Mouse (Mus musculus): ENCODE measurements around the gene Taf1a.
A peak's percentile ranks its signal among the peaks of the same experiment; 100 is the strongest.

Taf1a gene

DNA sequence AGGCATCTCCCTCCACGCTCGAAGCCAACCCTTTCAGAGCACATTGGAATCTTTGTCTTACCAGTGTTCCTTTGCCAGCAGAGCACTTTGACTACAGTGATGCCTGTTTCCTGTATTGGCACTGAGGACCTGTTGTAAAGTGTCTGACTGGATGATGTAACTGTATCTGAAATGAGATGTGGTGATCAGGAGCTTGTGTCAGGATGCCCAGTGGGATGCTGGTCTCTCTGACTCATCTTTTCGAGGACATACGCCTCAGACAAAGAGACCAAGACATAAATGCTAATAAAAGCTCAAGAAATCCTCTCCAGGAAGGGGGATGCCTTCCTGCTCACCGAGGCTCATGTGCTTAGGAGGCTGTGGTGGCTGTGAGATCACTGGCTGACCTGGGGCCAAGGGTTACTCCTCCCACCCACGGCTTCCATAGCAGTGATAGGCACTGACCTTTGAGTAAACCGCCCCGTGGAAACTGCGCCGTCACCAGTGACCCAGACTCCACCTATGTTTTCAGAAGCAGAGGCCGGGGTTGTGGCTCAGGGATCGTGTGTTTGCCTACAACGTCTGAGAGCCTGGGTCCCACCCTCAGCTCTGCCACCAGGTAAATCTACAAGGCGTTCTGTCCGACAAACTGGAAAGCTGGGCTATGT lies 25.4 kb downstream of the Taf1a start:
- no peak for DNase-seq (ENCODE audit: low spot score)

DNA sequence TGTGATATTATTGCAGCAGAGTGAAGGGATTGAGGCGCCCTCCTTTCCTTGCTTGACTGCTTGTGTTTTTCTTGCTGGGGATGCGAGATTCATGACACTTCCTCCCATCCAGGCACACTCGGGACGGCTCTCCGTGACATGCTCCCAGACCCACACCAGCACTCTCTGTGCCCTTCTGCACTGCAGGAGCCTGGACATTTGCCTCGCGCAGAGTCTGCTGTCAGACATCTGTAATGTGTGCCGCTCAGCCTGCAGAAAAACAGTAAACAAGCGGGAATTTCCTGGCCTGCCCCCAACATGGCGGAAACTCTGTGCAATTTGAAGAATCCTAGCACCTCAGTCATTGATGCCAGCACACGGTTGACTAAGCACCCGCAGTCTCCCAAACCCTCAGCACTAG lies 29.1 kb downstream of the Taf1a start, which contains the start of gene Hhipl2:
Gene Hhipl2 (plus strand): TSS at position 343 of the 400 bp plus-strand sequence.
- DNase-seq (ENCODE audit: low spot score) = no peak

DNA sequence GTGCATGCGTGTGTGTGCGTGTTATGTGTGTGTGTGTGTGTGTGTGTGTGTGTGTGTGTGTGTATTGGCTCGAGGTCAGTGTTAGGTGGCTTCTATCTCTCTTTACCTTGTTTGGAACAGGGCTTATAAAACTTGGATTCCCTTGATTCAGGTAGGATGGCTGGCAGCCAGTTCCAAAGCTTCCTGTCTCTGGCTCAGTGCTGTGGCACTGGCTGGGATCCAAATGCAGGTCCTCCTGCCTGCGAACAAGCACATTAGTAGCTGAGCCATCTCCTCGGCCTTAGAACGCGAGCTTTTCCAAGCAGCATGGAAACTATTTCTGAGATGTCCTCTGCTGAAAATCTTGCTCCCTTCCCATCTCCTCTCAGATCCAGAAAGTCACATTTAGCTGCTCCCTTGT lies 31.0 kb downstream of the Taf1a start:
- no peak for DNase-seq (ENCODE audit: low spot score)

DNA sequence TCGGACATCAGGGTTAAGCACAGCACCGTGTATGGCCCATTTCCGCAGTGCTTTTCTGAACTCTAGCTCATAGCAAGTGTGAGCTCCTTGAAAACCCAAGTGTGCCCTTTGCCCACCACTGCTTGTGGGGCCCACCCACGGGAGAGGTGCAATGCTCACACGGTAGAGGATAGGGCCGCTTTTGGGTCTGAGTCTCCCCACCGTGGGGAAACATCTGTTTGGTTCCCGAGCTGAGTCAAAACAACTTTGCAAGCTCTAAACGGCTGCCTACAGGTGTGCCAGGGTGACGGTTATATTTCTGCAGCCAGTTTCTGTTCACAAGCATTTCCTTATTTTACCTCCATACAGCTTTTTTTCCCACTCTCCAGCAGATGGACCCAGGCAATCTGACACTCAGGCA lies 31.5 kb downstream of the Taf1a start:
- DNase-seq (ENCODE audit: low spot score) = no peak

DNA sequence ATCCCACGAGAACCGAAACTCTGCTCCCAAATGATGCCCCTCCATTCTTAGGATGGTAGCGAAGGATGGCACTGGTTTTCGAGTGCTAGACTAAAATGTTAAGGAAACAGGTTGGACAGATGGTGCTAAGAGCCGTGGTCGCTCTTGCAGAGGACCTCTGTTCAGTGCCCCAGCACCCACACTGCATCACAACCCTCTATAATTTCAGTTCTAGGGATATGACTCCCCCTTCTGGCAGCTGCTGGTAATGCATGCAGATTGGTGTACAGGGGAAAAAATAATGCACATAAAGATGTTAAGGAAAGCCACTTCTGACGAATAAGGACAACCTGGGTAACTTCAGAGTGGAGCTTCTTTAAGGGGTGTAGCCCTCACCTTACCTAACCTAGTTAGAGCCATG lies 35.3 kb downstream of the Taf1a start:
- DNase-seq (ENCODE audit: low spot score) = no peak

DNA sequence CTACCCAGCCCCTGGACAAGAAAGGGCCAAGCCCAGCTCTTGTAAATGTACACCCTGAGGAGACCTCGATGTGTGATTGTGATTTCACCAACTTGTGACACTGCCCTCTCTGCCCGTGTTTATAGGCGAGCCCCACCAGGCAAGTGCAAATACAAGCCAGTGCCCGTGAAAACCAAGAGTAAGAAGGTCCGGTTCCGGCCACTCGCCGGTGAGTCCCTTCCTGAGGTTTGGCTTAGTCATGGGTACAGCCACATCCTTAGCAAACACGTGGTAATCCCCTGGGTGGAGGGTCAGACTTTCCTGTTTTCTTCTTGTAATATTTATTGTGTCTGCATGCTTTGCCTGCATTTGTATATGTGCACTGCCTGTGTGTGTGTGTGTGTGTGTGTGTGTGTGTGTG lies 46.1 kb downstream of the Taf1a start:
- DNase-seq (ENCODE audit: low spot score) = no peak

DNA sequence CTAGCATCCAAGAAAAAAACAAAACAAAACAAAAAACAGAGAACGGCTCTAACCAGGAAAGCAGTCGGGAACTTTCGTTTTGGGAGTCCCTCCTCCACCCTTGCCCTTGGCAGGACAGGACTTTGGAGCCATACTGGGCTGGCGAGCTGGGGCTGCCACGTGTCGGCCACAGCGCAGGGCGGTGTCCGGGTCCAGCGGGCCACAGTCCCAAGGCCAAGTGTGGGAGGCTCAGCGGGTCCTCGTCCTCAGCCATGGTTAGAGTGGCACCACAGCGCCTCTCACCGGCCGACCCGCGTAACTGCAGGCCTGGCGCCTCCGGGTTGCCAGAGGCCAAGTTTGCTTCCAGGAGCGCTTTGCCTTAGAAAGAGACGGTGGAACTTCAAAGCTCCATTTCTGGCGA lies 50.3 kb downstream of the Taf1a start:
- DNase-seq (ENCODE audit: low spot score) = peak; percentile 23

DNA sequence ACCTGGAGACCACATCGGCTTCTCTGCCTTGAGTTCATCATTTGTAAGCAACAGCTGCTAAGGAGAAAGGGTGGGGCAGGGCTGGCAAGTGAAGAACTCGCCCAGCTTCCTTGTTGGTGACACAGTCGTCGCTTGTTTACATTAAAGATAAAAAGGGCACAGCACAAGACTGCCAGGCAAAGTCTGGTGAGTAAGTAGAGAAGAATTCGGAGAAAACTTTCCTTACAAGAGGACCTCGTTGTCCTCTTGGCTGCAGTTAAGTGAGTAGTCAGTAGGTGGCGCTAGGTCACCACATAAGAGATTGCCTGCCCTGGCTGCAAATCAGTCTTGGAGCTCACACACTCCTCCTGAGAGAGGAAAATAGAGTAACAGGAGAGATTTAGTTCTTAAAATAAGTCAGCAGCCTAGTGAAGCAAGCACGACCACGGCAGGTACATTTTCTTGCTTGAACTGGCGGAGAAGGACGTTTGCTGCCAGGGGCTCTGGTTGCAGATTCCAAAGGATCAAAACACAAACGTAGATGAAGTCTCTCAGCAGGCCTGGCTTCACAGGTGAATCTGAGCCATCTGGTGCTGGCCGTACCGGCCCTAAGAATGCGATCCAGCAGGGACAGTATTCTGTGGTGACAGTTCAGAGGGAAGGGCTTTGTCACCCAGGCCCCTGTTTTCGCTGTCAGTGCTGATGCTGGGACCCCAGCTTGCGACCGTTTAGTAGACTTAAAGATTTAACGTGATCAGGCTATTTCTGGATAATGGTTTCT lies 53.4 kb downstream of the Taf1a start:
- DNase-seq (ENCODE audit: low spot score) = peak; percentile 76

DNA sequence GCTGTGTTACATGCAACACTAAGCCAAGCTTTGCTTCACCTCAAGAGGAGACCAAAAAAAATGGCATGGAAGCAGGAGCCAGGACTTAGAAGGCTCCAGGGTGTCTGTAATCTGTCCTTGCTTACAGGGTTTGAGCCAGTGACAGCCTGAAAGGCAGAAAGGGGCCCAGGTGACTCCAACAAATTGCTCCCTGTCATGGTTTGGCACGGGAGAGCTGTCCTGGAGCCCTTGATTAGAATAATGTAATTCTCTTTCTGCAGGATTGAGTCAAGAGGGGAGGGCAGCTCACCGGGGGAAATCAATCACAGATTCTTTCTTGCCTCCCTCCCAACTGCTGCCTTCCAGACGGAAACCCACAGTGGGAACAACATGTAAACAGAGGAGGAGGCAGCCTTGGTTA lies 64.3 kb downstream of the Taf1a start:
- DNase-seq (ENCODE audit: low spot score) = no peak
